Mouse (Mus musculus) ovary, postnatal 36 days (tissue): Measurements from ENCODE around the gene Nfix.

Source experiments
- DNase-seq: peaks from one replicate; pipeline ENCODE4 v3.0.0; 2022; ENCODE audit warnings: low spot score, mixed read lengths

Gene Nfix

DNA sequence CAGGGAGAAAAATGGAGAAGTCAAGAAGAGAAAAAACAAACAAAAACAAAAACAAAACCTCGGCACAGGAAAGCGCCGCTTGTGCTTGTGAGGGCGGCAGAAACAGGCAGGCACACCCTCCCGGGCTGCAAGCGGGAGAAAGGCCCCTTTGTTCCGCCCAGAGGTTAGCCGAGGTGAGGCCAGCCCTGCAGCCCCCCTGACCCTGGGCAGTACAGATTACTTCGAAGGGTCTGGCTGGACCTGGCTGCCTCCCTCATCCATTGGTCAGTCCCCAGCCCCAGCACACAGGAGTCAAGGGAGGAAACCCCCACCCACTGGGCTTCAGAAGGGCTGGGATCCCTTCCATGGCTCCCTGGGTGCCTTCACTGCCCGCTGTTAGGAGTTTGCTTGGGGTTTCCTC is 61.9 kb downstream of the Nfix start:
- DNase-seq = no peak

DNA sequence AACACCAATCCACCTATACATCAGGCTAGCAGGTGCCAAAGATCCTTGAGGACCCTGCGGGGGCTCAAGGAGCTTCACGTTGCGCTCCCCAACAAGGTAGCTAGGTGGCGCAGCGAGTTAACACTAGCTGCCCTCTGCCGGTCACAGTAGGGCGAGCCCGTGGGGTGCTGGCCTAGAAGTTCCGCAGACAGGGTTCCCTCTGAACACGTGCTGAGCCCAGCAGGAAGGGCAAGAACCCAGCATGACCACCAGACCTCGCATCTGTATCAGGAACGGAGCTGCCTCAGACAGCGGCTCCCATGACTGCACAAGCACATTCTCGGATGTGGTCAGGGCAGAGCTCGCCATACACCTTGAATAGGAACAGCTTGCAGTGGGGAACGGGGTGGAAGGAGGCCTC is 62.5 kb downstream of the Nfix start:
- peak; percentile 75 for DNase-seq

DNA sequence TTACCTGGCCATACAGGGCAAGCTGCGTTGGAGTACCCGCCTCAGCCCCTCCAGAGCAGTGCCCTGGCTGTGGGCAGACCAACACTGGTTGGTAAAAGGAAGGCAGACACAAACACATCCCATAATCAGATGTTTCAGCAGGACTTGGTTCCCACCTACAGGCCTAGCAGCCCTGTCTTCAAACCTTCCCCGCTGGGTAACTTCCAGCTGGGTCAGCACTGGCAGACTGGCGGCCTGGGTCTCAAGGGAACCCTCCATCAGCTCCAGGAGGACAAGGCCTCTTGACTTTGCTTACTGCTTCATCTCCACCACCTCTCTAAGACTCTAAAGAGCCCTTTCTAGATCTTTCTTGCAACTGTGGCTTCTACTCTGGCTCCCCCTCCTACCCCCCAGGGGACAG is 63.6 kb downstream of the Nfix start:
- no peak for DNase-seq

DNA sequence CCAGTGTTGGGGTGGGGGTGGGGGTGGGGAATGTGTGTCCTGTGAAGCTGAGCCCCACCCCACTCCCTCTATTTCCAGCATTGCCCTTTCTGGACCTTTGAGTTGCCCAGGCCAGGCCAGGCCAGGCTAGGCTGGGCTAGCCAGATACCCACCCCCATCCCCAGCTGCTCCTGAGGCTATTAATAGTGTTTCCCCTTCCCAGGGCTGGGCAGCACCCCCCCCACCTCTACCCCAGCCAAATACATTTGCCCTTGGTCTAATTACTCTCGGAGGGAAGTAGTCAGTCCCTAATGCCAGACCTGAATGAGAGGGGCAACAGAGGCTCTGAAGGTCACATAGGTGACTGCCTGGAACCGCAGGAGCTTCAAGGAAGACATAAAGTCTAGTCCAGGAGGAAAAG is 64.5 kb downstream of the Nfix start:
- DNase-seq = no peak

DNA sequence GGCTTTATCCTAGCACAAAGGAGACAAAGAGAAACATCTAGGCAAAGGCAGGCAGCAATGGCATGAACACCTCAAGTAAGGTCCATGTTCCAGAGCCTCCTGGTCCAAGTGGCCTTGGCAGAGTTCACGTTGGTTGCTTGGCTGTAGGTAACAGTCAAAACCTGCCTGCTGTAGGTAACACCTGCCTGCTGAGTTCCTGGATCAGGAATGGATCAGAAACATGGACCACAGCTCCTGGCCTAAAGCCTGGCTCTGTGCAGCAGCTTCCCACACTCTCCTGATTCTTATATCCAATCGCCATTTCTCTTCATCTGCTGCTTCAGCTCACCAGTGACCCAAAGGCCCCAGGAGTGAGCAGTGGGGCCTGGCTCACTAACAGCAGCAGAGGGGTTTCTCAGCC is 65.5 kb downstream of the Nfix start:
- no peak for DNase-seq

DNA sequence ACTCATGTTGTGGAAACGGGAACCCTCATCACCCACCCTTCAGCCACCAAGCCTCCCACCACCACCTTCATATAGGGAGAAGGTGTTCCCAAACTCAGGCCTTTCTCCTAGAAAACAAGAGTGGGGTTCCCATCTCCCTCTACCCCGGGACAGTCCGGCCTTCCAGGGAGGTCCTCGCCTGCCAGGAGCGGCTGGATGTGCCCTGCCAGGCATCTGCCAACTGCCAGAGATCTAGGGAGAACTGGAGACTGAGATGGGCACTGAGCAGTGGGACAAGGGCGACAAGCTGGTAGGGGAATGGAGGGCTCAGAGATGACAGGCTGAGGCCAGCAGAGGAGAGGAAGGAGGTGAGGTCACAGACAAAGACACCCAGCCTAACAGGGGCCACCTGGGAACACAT is 66.2 kb downstream of the Nfix start:
- DNase-seq = no peak

DNA sequence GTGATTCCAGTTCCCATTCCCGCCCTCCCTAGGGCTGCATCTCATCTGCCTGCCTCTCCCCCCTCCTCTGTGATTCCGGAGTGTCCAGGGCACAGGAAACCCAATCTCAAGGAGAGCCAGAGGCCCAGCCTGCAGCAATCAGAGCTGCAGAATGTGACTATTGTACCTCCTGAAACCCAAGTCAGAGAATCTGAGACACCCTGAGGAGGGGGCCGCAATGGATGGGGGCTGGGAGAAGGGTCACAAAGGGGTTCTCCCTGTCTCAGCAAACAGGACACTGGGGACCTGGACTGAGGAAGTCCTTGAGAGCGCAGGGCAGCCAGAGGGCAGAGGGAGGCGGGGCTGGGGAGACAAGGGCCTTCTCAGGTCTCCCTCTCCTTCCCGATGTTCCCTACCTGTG is 67.1 kb downstream of the Nfix start:
- DNase-seq = no peak

DNA sequence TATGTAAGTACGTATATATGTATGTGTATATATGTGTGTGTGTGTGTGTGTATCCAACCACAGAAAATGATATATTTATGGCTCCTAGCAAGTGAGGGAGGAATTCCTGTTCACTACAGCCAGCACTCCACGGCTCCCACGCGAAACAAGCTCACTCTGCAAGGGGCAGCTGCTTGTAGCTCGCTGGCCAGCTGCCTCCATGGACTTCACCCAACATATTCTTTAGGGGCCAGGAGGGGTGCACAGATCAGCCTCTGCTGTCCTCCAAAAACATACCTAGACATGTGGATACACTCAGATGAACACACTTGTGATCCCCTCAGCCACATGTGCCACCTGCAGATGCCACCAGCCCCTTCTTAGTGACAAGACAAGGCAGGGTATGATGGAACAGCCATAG is 67.6 kb downstream of the Nfix start:
- no peak for DNase-seq

DNA sequence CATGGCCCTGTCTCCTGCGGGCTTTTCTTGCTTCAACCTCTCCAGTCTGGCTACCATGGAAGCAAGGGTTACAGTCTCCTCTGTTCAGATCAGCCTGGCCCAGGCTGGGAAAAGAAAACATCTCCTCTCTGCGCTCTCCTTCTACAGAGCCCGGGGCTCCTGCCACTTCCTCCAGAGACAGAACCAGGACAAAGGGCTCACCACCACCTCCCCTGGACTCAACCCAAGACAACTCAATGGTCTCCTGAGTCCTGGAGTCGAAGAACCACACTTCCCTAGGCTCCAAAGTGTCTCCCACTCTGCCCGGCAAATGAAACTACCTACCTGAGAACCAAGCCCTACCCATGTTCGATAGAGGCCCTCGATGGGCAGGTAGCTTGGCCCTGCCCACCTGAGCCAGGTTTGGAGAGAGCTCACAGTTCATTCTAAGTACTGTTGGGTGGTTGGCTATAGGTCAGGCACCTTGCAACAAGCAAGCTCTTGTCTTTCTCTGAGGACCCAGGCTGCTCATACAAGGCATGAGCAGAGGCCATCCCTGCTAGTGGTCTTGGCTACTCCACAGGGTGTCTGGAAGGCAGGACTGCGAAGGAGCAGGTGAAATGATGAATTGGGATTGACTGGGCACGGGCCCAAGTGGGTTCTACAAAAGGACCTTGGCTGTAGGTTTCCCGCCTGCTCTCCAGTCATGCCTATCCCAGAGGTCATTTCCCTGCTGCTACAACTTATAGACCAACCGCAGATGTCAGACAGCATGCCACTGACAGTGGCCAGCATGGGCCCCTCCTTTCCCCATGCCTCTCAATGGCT is 68.6 kb downstream of the Nfix start:
- no peak for DNase-seq

DNA sequence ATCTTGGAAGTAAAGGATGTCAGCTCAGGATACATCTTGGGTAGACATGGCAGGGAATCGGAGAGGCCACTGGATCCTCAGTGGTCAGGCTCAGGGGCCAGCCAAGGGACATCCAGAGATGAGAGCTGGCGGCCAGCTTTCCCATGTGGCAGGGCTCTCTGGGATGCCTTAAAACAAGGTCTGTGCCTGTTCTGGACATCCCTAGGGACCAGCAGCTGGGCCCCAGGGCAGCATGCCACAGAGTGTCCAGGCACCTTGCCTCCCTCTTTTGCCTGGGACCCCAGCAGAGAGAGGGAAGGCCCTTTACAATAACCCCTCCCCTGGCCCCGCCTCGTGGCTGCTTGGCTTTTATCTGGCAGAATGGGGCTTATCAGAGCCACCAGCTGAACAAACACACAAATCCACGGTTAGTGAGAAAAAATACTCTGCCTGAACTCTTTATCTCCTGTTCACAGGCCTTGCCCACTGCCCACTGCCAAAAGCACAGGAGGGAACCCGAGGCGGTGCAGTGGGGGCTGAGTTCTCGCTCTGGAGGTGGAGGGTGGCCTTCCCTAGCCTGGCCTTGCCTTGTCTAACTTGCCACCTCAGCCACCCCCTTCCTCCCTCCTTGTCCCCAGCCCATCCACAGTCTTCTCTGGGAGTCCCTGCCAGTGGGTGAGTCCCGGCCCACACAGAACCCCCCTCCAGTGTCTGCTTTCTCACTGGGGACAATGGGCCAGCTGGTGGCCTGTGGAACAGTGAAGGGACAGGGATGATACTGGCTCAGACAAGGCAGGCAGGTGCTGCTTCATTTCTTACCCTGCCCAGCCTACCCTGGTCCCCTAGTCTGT is 69.4 kb downstream of the Nfix start:
- peak; percentile 65 for DNase-seq

DNA sequence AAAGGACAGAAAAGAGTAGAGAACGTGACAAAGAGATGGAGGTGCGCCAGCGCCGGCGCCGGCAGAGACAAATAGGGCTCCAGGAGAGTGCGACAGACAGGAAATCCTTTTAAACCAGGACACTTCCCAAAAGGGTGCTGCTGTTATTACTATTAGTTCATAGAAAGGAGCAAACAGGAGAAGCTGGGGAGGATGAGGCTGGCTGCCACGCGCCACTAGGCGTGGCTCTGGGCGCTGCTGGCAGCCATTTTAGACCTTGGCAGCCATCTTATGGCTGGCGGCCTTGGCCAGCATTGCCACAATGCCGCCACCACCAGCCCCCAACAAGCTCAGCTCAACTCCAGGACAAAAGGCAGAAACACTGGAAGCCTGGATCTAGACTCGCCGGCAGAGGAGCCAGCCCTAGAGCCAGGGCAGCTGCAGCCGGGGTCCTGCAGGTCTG is 70.2 kb downstream of the Nfix start:
- DNase-seq = no peak

DNA sequence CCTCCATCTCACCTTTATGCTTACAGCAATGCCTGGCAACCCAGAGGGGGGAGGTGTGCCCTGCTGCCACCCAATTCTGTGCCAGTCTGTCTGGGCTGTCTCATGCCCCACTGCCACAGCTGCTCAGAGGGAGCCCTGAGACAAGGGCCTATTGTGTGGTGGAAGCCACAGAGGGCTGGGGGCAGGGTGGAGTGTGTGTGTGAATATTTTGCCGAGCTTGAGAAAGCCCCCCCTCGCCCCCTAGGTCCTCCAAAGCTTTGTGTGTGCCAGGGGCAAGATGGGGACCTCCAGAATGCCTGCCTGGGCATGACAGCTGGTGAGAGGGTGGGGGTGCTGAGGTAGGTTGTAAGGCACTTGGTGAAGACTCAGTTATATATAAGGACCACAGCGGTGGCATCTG is 71.7 kb downstream of the Nfix start:
- no peak for DNase-seq

DNA sequence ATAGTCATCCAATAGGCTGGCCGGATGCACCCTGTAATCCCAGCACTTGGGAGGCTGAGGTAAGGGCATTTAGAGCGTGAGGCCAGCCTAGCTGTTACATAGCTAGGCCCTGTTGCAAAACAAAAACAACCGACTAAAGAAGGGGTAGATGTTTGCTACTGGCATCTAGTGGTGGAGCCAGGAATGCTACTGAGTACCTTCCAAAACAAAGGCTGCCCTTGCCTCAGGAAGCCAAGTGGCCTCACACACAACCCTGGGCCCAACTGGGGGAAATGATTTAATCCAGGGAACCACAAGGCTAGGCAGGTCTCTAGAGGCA is 74.2 kb downstream of the Nfix start:
- no peak for DNase-seq

DNA sequence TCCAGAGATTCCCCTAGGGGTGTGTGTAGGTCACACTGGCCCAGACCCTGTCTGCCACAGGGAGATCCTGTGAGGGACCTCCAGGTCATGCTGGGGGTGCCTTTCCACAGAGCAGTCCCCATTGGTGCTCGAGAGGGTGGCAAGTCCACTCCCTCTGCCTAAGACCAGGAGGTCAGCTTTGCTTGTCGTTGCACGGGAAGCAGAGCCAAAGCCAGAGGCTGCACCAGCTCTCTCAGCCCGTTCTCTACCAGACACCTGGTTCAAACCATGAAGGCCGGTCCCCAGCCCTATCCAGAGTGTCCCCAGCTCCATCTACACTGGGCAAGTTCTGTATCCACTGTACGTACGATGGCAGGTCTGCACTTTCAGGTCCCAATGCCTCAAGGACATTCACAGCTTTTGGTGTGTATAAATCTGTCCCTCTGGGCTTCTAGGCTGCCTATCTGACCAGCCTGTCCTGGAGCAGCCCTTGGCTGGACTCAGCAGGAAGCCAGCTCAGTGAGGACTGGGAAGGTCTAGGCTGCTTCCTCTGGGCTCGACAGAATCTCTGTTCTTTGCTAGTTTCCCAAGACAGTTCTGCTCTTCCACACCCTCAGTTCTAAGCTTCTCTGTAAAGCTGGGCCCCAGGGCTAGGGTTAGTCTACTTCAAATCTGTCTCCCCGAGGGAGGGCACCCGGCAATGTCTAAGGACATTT is 74.8 kb downstream of the Nfix start:
- no peak for DNase-seq

DNA sequence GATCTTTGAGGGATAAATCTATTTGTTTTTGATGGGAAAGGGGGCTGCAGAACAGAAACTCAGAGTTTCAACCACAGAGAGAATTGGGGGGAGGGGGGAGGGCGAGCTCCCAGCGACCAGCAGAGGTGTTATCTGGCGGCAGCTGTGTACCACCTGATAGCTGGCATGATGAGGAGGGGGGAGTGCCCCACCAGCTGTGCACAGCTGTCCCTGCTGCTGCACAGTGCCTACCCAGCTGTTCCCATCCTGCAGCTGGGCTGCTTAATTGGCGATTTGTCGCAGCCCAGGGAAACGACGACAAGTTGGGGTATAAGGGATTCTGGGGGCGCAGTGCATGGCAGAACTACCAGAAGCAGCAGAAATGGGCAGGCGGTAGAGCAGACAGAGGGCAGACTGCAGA is 75.5 kb downstream of the Nfix start:
- DNase-seq = no peak

DNA sequence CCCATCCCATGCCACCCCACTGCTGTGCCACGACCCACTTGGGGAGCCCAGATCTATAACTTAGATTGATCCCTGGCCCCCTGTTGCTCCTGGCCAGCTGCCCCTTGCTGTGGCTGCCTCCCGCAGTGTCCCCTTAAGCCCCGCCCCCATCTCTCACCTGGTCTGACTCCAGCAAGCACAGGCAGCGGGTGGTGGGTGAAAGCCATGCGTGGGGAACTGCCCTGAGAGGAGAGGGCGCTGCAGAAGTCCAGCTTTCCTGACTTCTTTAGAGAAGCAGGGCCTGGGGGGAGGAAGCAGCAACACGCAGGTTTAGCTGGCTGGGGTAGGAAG is 76.6 kb downstream of the Nfix start:
- DNase-seq = no peak

DNA sequence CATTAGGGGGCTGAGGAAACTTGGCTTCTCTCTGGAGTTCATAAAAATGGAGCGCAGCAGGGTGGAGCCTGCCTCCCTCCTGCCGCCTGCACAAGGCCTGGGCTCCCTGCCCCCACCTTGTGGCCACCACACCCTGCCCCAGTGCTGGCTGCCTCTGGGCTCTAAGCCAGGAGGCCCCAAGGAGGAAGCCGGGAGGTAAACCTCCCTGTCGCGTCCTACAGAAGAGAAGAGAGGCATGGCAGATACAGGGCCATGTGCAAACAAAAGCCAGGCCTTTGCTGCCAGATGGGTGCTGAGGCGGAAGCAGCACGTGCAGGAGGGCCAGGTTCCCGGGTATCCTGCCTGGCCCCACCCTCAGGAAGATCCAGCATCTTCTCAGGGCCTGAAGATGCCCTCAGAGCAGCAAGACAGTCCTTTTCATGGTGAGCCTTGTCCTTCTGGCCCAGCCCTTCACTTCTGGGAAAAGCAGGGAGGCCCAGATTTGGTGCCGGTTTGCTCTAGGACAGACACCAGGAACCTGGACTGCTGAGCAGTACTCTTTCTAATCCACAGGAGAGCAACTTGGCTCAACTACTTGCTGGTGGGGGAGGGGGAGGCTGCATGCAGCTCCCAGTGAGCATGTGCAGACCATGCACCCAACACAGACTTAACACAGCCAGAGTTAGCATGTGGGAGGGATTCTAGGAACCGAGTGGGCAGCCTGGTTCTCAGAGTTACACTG is 77.1 kb downstream of the Nfix start, which contains the start of gene G430095P16Rik:
Gene G430095P16Rik, plus strand, starts transcription at position 158 of the 721 bp plus-strand sequence.
- peak; percentile 78 for DNase-seq

DNA sequence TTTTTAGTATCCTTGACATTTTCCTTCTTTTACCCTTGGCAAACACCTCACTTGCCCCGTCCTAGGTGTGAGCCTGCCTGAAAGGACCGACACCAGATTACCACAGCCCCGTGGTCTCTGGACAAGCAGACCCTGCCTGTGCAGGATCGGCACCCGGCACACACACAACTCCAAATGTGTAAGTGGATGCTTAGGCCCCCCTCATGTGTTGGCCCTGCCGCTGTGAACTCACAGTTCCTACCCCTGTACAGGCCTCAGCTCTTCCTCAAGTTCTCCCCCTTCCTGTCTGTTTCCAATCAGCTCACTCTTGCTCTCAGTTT is 77.7 kb downstream of the Nfix start:
- DNase-seq = no peak

DNA sequence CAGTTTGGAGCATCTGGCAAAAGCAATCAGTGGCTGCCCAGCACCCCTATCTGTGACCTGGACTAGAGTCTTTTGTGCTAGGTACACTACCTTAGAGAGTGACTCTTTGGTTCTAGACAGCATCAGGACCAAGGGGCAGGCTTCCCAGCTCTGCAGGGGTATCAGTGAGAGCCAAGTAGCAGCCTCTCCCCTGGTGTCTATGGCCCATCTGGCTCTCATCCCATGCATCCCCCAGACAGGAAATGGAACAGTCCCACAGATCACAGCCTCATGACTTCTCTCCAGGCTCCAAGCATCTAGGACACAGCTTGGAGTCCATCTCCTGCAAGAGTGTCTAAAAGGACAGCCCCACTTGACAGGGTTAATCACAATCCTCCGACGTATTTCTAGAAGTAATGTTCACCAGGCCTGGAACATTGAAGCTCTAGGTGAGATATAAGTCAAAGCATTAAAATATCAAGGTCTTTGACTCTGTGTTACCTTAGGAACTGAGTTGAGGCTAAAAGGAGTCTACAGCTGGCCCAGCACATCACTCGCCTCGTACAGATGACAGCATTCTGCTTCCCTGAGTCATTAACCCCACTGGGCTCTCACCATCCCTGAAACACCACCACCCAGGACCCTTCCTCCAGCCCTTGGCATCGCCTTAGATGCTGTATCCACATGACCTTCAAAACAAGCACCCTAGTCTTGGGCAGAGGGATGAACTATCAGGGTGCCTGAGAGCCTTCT is 81.0 kb downstream of the Nfix start:
- DNase-seq = no peak

DNA sequence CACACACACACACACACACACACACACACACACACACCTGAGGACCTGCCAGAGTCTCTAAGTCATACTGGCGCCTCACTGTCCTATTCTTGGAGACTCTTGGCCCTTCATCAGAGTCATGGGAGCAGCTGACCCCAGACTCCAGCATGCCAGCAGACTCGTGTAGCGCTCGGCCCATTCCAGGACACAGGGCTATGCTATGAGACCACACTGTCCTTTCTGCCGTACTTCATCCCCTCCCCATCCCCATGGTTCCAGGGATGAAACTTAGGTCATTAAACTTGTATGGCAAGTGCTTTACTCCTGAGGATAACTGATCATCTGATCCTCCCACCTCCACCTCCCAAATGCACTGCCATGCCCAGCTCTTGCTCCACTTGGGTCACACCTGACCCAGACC is 81.7 kb downstream of the Nfix start:
- DNase-seq = no peak

DNA sequence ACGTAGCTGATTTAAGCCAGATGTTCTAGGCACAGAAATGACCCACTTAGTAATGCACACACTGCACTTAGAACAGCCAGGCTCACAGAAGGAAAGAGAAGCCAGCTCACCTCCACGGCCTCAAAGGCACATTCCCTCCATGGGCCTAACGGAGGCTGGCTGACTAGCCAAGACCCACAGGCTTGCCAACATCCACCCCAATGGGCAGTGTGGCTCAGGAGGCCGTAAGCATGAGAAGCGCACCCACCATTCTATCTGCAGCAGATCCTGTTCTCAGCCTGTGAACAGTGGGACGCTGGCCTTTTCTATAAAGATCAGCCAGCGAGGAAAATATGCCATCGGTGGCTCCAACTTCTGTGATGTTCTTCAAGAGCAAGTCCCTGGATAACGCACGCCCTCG is 83.4 kb downstream of the Nfix start:
- no peak for DNase-seq

DNA sequence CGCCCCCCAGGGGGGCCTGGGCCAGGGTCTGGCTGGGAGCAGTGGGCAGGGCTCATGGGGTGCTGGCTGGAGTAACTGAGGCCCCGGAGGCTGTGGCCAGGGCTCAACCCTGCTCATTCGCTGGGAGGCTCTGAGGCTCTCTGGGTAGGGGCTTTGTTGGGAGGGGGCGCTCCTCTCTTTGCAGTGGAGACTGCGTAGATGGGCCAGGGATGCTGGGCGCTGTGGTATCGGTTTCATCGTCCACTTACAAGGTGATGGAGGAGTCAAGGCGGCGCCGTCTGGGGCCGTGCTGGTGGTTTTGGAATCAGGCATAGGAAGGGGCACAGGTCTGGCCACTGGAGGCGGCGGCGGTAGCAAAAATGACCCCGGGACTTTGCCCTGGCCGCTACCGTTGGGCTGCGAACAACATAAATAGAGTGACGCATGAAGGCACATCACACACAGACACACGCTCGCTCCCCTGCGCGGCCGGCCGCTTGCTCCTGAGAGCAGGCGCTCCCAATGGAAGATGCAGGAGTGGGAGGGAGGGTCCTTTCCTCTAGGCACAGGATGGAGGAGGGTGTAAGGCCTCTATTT is 84.2 kb downstream of the Nfix start:
- DNase-seq = no peak
